Mouse (Mus musculus): ENCODE measurements at regions not wholly inside any gene's neighbourhood (a gene's known extent, or its start where the extent isn't known, plus 50 kb on each side); places are given as distances from the start of the nearest gene placed in this dataset.

DNA sequence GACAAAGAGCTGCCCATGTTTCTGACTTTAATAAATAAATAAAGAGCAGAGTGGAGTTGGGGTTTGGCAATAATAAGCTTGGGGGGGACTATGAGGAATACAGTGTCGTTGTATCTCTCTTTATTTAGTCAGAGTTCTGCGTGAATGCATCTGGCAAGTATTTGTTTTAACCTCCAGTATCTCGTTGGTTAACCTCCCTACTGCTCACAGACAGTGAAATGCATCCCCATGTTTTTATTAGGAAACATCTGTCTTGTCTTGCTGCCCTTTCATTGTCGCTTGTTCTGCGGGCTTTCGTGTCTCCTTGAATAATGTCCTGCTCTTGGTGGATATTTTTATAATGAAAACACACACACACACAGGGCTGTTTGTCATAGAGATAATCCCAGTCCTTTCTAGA is 118.8 kb upstream of the Ccdc54 start:
- no peak for DNase-seq

- DNase-seq, result no peak
Measured at GRCm38 (mm10) chr16:50707906-50708305, 117.0 kb upstream of the Ccdc54 start.

DNA sequence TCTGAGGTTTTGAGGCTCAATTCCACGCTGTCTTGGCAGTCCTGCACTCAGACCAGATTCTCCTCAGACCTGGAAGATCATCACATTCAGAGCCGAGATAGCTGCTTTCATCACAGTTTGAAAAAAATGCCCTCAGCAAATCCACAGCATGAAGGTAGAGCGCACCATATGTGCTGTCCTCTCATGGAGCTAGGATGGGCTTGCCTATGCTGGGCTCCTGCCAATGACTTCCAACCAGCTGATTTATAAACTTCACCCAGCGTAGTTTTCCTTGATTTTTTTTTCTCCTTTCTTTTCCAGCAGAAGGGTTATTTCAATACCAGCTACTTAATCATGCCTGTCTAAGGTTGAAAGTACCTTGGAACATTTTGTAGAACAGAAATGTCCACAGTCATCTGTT is 115.0 kb upstream of the Ccdc54 start:
- no peak for DNase-seq

DNA sequence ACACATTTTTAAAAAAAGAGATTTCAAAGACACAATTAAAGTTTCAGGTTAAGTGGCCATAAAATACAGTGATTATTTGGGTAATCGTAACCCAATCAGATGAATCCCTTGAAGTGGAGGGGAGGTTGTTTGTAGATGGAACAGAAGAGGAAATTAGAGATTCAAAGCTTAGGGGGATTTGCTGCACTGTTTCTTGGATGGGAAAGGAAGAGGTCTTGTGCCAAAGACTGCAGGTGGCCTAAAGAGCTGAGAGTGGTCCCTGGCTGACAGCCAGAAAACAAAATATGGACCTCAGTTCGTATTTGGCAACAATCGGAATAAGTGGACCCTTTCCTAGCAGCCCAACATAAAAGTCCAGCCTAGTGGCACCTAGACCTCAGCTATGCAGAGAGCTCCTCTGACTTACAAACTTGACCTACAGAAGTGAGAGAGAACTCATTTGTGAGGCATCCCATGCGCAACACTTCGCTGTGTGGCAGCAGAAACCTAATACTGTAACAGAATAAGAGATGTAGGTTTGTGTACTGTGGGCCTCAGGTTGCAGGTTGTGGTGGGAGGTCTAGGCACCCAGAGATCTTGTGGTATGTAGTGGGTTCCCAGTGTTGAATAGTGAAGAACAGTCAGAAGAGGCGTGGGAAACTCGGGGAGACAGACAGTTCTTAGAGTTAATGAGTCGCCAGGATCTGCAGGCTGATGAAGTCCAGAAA is 110.0 kb upstream of the Ccdc54 start:
- DNase-seq, result no peak

DNA sequence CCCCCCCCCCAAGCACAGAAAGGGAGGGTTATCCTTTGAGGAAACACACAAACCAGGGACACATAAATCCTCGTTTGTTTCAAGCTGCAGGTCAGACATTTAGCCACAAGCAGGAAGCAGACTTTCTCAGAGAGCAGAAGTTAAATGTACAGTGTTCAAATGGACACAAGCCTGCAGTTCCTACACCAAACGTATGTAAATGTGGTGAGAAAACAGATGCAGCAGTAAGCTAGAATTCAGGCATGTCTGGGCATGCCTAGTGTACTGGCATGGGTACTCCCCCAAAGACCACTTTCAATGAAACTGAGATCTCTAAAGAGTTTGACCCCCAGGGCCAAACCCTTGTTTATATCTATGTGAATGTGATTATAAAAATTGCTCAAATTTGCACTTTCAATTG is 109.2 kb upstream of the Ccdc54 start:
- no peak for DNase-seq

GRCm38 (mm10) chr16:50697722-50698121 is 106.8 kb upstream of the Ccdc54 start:
- no peak for DNase-seq

DNA sequence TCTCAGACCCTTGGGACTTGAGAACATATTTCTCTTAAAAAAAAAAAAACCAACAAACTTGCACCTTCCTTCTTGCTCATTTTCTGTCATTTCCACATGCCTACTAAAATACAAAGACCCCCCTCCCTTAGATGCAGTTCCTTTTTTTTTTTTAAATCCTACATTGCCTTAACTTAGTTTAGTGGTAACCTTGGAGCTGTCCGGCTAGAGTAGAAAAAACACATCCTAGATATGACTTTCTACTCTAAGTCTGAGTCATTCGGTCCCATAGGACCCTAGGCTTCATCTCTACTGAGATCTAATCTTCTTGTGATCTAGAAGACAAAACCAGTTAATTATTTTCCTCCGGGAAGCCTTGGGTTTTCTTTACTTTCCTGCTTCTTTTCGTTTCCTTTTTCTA is 105.1 kb upstream of the Ccdc54 start:
- no peak for DNase-seq

DNA sequence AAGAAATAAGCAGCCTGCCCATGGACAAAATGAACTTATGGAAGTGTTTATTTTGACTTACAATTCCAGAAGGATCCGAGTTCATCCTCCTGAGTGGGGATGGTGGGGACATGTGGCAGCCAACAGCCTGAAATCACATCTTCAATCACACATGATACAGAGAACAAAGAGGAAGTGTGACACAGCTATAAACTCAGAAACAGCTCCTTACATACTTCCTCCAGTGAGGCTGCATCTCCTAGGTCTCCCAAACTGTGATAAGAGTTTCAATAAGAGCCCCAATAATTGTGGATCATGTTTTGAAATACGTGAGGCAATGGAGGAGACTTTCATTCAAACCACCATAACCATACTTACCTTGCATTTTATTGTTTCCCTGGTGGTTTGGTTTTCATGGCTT is 103.1 kb upstream of the Ccdc54 start:
- DNase-seq, result no peak

GRCm38 (mm10) chr16:50690818-50691217 is 99.9 kb upstream of the Ccdc54 start:
- no peak for DNase-seq

- DNase-seq, result no peak
Measured at GRCm38 (mm10) chr16:50689525-50689924, 98.6 kb upstream of the Ccdc54 start.

GRCm38 (mm10) chr16:50688818-50689506 is 98.0 kb upstream of the Ccdc54 start:
- DNase-seq, result no peak

DNA sequence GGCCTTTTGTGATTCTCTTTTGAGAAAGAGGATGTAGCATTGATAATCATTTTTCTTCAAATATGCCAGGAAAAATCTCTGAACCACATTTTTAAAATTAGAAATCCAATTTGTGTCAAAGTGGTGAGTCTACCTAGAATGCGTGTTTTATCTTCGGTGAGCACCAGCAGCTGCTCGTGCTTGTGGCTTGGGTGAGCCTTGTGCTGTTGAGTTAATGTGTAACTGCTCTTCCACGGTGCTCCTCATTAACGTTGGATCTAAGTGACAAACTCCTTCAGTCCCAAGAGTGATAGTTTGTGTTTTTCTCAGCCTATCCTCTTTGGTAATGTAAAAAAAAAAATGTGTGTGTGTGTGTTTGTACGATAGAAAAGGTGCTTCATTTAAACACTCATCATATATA is 88.7 kb upstream of the Ccdc54 start:
- no peak for DNase-seq

GRCm38 (mm10) chr16:50673339-50673738 is 82.4 kb upstream of the Ccdc54 start:
- DNase-seq, result no peak

DNA sequence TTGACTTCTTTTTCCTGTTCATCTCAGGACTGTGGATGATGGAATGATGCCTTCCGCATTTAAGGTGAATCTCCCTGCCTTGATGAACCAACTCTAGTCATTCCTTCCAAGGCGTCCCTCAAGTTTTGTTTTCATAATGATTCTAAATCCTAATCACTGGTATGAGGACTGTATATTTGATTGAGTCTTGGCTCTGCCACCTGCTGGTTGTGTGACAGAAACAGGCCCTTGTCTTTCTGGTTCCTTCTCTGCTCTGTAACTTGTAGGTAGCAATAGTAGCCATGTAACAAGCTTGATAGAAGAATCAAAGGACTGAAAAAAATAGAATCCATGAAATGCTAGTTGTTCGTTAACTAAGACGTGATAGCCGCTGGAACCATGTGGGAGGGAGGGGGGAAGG is 81.8 kb upstream of the Ccdc54 start:
- DNase-seq, result no peak

DNA sequence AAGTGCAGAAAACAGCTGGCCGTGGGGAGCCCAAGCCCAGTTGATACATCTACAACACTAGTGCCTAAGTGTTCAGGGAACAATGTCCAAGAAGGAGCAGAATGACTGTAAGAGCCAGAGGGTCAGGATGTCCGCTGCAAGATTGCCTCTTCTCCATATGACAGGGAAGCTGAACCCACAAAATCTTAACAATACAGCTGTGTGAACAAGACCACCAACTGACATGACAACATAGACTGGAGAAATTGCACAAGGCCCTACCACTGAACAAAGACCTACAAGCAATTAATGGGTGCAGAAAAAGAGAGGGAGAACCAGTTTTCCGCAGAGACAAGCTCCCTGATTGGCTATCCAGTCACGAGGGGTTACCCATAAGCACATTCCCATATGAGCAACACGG is 80.2 kb upstream of the Ccdc54 start:
- no peak for DNase-seq

DNA sequence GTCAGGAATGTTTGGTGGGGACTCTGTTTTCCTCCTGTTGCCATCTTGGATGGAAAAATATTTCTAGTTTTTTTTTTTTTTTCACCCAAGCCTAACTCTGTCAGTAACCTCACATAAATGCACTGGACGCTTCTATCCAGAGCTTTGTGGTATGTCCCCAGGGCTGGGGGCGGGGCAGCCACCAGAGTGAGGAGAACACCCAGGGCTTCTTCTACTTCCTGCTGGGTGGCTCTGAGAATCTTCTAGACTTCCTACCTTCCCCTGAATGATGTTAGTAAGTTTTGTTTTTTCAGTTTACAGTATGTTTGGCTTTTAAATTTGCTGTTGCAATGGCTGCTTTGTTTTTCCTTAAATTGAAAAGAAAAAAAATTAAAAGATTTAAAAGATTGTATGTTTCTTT is 73.3 kb upstream of the Ccdc54 start:
- DNase-seq, result no peak

Small RNAs in the stretch of these regions (microRNA-seq; reads per million reads assigned to microRNA genes)
- 0 reads per million in 2 experiments for gene Mir6363 (ENCODE audit: borderline replicate concordance in 2 of 2)

Data from gastrocnemius, postnatal 25 days (tissue).